Mouse (Mus musculus): ENCODE measurements around the gene Ube4a.

- TF ChIP-seq CTCF (IDR thresholded peaks at IDR 0.05; ENCODE audit: control insufficient read depth, insufficient read depth, insufficient read length) = no peak
- no peak for TF ChIP-seq MAX (IDR thresholded peaks at IDR 0.05)
- no peak for TF ChIP-seq MYOG (IDR thresholded peaks at IDR 0.05; ENCODE audit: control insufficient read depth, extremely low read depth, insufficient read length)
- TF ChIP-seq MYOD1 (IDR thresholded peaks at IDR 0.05; ENCODE audit: control insufficient read depth, insufficient read length, low read depth) = no peak
- no peak for TF ChIP-seq CEBPB (IDR thresholded peaks at IDR 0.05; ENCODE audit: low read depth)
- TF ChIP-seq USF1 (IDR thresholded peaks at IDR 0.05; ENCODE audit: low read depth) = no peak
- TF ChIP-seq FOSL1 (IDR thresholded peaks at IDR 0.05; ENCODE audit: insufficient read depth, low read length, poor library complexity, severe bottlenecking) = no peak
Observed at GRCm38 (mm10) chr9:44954432-44954831, 11.0 kb downstream of the Ube4a start.
